Mouse (Mus musculus) midbrain, embryonic 12.5 days (tissue): ENCODE data around the gene Selenom. TPM values are rescaled to one million over a fixed set of nuclear protein-coding genes. Genes with fewer than 3 reads are reported as not detected.

Experiments used
- ATAC-seq: fragments of 200-750 bp; cut with Nextera tagmentation; 2 replicates; pipeline ENCODE4 v1.8.0; 2017; ENCODE audit warnings: low read depth, moderate TSS enrichment, moderate library complexity; ENCODE audit not compliant: low FRiP score
- H3K27ac ChIP-seq: fragments of 300-500 bp; sonication (generic); replicated peaks from 2 replicates; pipeline ENCODE4 v1.5.1; 2016; ENCODE audit warnings: mild to moderate bottlenecking
- H3K27me3 ChIP-seq: fragments of 300-500 bp; sonication (generic); 2 replicates; pipeline ENCODE4 v1.6.1; 2016; ENCODE audit warnings: mild to moderate bottlenecking
- H3K36me3 ChIP-seq: fragments of 300-500 bp; sonication (generic); 2 replicates; pipeline ENCODE4 v1.6.1; 2016
- H3K4me1 ChIP-seq: fragments of 300-500 bp; sonication (generic); 2 replicates; pipeline ENCODE4 v1.6.1; 2016
- H3K4me2 ChIP-seq: fragments of 300-500 bp; sonication (generic); replicated peaks from 2 replicates; pipeline ENCODE4 v1.6.1; 2016; ENCODE audit warnings: mild to moderate bottlenecking, moderate library complexity
- H3K4me3 ChIP-seq: fragments of 300-500 bp; sonication (generic); 2 replicates; pipeline ENCODE4 v1.5.1; 2016; ENCODE audit warnings: mild to moderate bottlenecking
- H3K9ac ChIP-seq: fragments of 300-500 bp; sonication (generic); replicated peaks from 2 replicates; pipeline ENCODE4 v1.6.1; 2016; ENCODE audit warnings: mild to moderate bottlenecking, moderate library complexity
- H3K9me3 ChIP-seq: fragments of 300-500 bp; sonication (generic); 2 replicates; pipeline ENCODE4 v1.6.1; 2016; ENCODE audit warnings: mild to moderate bottlenecking
- WGBS: fragments of 180-500 bp; shearing (Covaris S2); methylation state at CpG from one replicate; pipeline ENCODE4 v1.1.7; 2016; 5-methylcytosine and 5-hydroxymethylcytosine counted together
- polyA plus RNA-seq: library from polyadenylated mRNA; unstranded; fragments of >200 nt; fragmentation: Nextera tagmentation; extraction: Ambion mirVana; gene quantifications from 2 replicates; pipeline ENCODE4 v1.2.1, GENCODE M21; 2016

The Selenom gene
- 55.4 and 69.3 TPM in 2 replicates for polyA plus RNA-seq

- peaks cover 38% of the 10 kb centered on the region for H3K27me3 ChIP-seq
- H3K4me1 ChIP-seq, result peaks cover 24% of the 10 kb centered on the region
- peak within 1 kb of the TSS; percentile 50 for H3K4me3 ChIP-seq
- peak within 1 kb of the TSS; percentile 50 for H3K9ac ChIP-seq
- WGBS, result under 1% methylated on average over 18 of the region's 26 CpGs
- peak within 1 kb of the TSS; percentile 67 for H3K4me2 ChIP-seq
- H3K36me3 ChIP-seq, result no peaks in the 10 kb centered on the region
- H3K27ac ChIP-seq, result no peak within 1 kb of the TSS
- ATAC-seq, result peak; percentile 72
- H3K9me3 ChIP-seq, result no peaks in the 10 kb centered on the region
Measured at GRCm38 (mm10) chr11:3514529-3515054, at the start of gene Selenom. TSS of gene Selenom (plus strand) at chr11:3514684.

- Histone ChIP-seq H3K4me2 (no peak overlapping the region), H3K27me3 (0 out of 2 replicates have a peak, but pooled peaks cover 3% of the 10 kb centered on the region), H3K9me3 (no peaks in the 10 kb centered on the region), H3K4me1 (no peaks in the 10 kb centered on the region), H3K9ac (no peak overlapping the region), H3K4me3 (no peak overlapping the region), H3K36me3 (no peaks in the 10 kb centered on the region), H3K27ac (no peak overlapping the region)
- WGBS, result 27% methylated on average over 11 of the region's 11 CpGs
- no peak for ATAC-seq
Measured at GRCm38 (mm10) chr11:3471448-3471850, 43.0 kb upstream of the Selenom start.

GRCm38 (mm10) chr11:3472484-3472883 lies 42.0 kb upstream of the Selenom start:
- no peaks in the 10 kb centered on the region for H3K36me3 ChIP-seq
- H3K27ac ChIP-seq, result no peak overlapping the region
- no peaks in the 10 kb centered on the region for H3K9me3 ChIP-seq
- no peak overlapping the region for H3K4me2 ChIP-seq
- H3K9ac ChIP-seq, result no peak overlapping the region
- no peaks in the 10 kb centered on the region for H3K4me1 ChIP-seq
- H3K4me3 ChIP-seq, result no peak overlapping the region
- H3K27me3 ChIP-seq, result 0 out of 2 replicates have a peak, but pooled peaks cover 3% of the 10 kb centered on the region
- peak; percentile 70; the same call in 1 of the 2 replicates for ATAC-seq
- 36% methylated on average over 1 of the region's 1 CpGs for WGBS

GRCm38 (mm10) chr11:3474480-3475115 lies 39.9 kb upstream of the Selenom start:
- no peak overlapping the region for H3K4me3 ChIP-seq
- H3K36me3 ChIP-seq, result no peaks in the 10 kb centered on the region
- H3K27ac ChIP-seq, result no peak overlapping the region
- no peaks in the 10 kb centered on the region for H3K9me3 ChIP-seq
- H3K27me3 ChIP-seq, result 0 out of 2 replicates have a peak, but pooled peaks cover 3% of the 10 kb centered on the region
- H3K9ac ChIP-seq, result no peak overlapping the region
- H3K4me1 ChIP-seq, result no peaks in the 10 kb centered on the region
- no peak overlapping the region for H3K4me2 ChIP-seq
- ATAC-seq, result no peak
- WGBS, result 89% methylated on average over 7 of the region's 7 CpGs

GRCm38 (mm10) chr11:3475489-3475888 lies 39.0 kb upstream of the Selenom start:
- Histone ChIP-seq H3K9ac (no peak overlapping the region), H3K9me3 (no peaks in the 10 kb centered on the region), H3K36me3 (no peaks in the 10 kb centered on the region), H3K27me3 (0 out of 2 replicates have a peak, but pooled peaks cover 3% of the 10 kb centered on the region), H3K4me1 (no peaks in the 10 kb centered on the region), H3K27ac (no peak overlapping the region), H3K4me2 (no peak overlapping the region), H3K4me3 (no peak overlapping the region)
- ATAC-seq, result no peak

- no peak for ATAC-seq
- Histone ChIP-seq H3K36me3 (no peaks in the 10 kb centered on the region), H3K9me3 (no peaks in the 10 kb centered on the region), H3K4me3 (no peak overlapping the region), H3K4me1 (0 out of 2 replicates have a peak, but pooled peaks cover 4% of the 10 kb centered on the region), H3K4me2 (no peak overlapping the region), H3K27me3 (no peaks in the 10 kb centered on the region), H3K27ac (no peak overlapping the region), H3K9ac (no peak overlapping the region)
- WGBS, result 71% methylated on average over 11 of the region's 11 CpGs
Measured at GRCm38 (mm10) chr11:3483980-3484642, 30.4 kb upstream of the Selenom start.

GRCm38 (mm10) chr11:3486349-3486748 lies 28.1 kb upstream of the Selenom start:
- Histone ChIP-seq H3K9ac (no peak overlapping the region), H3K27ac (no peak overlapping the region), H3K4me2 (no peak overlapping the region), H3K9me3 (no peaks in the 10 kb centered on the region), H3K4me3 (no peak overlapping the region), H3K27me3 (no peaks in the 10 kb centered on the region), H3K4me1 (0 out of 2 replicates have a peak, but pooled peaks cover 4% of the 10 kb centered on the region), H3K36me3 (no peaks in the 10 kb centered on the region)
- WGBS, result 78% methylated on average over 7 of the region's 7 CpGs
- no peak for ATAC-seq

- H3K4me3 ChIP-seq, result no peak within 1 kb of the TSS
- no peaks in the 10 kb centered on the region for H3K36me3 ChIP-seq
- H3K27me3 ChIP-seq, result no peaks in the 10 kb centered on the region
- no peak within 1 kb of the TSS for H3K4me2 ChIP-seq
- ATAC-seq, result no peak
- H3K9me3 ChIP-seq, result no peaks in the 10 kb centered on the region
- 31% methylated on average over 11 of the region's 11 CpGs for WGBS
- H3K27ac ChIP-seq, result no peak within 1 kb of the TSS
- no peak within 1 kb of the TSS for H3K9ac ChIP-seq
- 0 out of 2 replicates have a peak, but pooled peaks cover 4% of the 10 kb centered on the region for H3K4me1 ChIP-seq
Measured at GRCm38 (mm10) chr11:3487952-3488570, 26.4 kb upstream of the Selenom start, which contains the start of gene Pla2g3. TSS of gene Pla2g3 (plus strand) at chr11:3488284.

GRCm38 (mm10) chr11:3489036-3489435 lies 25.4 kb upstream of the Selenom start:
- H3K4me1 ChIP-seq, result 0 out of 2 replicates have a peak, but pooled peaks cover 4% of the 10 kb centered on the region
- H3K9ac ChIP-seq, result no peak overlapping the region
- ATAC-seq, result no peak
- no peak overlapping the region for H3K27ac ChIP-seq
- H3K27me3 ChIP-seq, result no peaks in the 10 kb centered on the region
- no peak overlapping the region for H3K4me2 ChIP-seq
- WGBS, result 86% methylated on average over 5 of the region's 5 CpGs
- no peaks in the 10 kb centered on the region for H3K36me3 ChIP-seq
- no peaks in the 10 kb centered on the region for H3K9me3 ChIP-seq
- H3K4me3 ChIP-seq, result no peak overlapping the region

- WGBS, result 75% methylated on average over 4 of the region's 4 CpGs
- Histone ChIP-seq H3K27ac (no peak overlapping the region), H3K36me3 (no peaks in the 10 kb centered on the region), H3K27me3 (no peaks in the 10 kb centered on the region), H3K4me2 (no peak overlapping the region), H3K9ac (no peak overlapping the region), H3K4me1 (0 out of 2 replicates have a peak, but pooled peaks cover 4% of the 10 kb centered on the region), H3K9me3 (no peaks in the 10 kb centered on the region), H3K4me3 (no peak overlapping the region)
- no peak for ATAC-seq
Measured at GRCm38 (mm10) chr11:3492748-3493147, 21.7 kb upstream of the Selenom start.

- Histone ChIP-seq H3K4me3 (no peak overlapping the region), H3K4me1 (no peaks in the 10 kb centered on the region), H3K9me3 (no peaks in the 10 kb centered on the region), H3K9ac (no peak overlapping the region), H3K36me3 (no peaks in the 10 kb centered on the region), H3K27ac (no peak overlapping the region), H3K27me3 (no peaks in the 10 kb centered on the region), H3K4me2 (no peak overlapping the region)
- 80% methylated on average over 16 of the region's 17 CpGs for WGBS
- no peak for ATAC-seq
Measured at GRCm38 (mm10) chr11:3494857-3495256, 19.6 kb upstream of the Selenom start.

- H3K36me3 ChIP-seq, result no peaks in the 10 kb centered on the region
- H3K9me3 ChIP-seq, result no peaks in the 10 kb centered on the region
- WGBS, result 89% methylated on average over 14 of the region's 14 CpGs
- ATAC-seq, result no peak
- no peaks in the 10 kb centered on the region for H3K4me1 ChIP-seq
- no peak overlapping the region for H3K27ac ChIP-seq
- H3K4me3 ChIP-seq, result no peak overlapping the region
- H3K4me2 ChIP-seq, result no peak overlapping the region
- H3K9ac ChIP-seq, result no peak overlapping the region
- H3K27me3 ChIP-seq, result no peaks in the 10 kb centered on the region
Measured at GRCm38 (mm10) chr11:3495496-3495895, 19.0 kb upstream of the Selenom start.
